Mouse (Mus musculus): Measurements from ENCODE around the gene Gm28729.
"Not testable (repeated sequence)": the region's sequence is repeated elsewhere in the genome, so short reads cannot be mapped to it uniquely, and the experiment has no call there.

The Gm28729 gene

GRCm38 (mm10) chr9:96524972-96525506 is at the start of gene Gm28729:
Gm28729 (minus strand) TSS chr9:96525264.
- no peak for DNase-seq

DNA sequence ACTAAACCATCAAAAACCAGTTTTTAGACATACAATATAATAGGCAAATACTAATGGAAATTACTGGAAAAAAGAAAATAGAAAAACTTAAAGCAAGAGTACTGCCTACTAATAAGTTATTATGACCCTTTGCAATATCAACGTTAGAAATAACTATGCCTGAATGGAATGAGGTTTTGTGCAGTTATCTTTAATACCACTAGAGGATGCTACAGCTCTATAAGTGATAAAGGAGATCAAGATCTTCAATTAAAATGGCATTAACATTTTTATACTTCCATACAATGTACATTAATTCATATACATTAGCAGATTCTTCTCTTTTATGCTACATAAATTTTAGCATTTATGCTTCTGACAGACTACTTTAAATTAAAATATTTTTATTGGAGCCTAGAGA is 48.2 kb upstream of the Gm28729 start:
- DNase-seq: no peak

GRCm38 (mm10) chr9:96572754-96573153 is 47.7 kb upstream of the Gm28729 start:
- DNase-seq: no peak

DNA sequence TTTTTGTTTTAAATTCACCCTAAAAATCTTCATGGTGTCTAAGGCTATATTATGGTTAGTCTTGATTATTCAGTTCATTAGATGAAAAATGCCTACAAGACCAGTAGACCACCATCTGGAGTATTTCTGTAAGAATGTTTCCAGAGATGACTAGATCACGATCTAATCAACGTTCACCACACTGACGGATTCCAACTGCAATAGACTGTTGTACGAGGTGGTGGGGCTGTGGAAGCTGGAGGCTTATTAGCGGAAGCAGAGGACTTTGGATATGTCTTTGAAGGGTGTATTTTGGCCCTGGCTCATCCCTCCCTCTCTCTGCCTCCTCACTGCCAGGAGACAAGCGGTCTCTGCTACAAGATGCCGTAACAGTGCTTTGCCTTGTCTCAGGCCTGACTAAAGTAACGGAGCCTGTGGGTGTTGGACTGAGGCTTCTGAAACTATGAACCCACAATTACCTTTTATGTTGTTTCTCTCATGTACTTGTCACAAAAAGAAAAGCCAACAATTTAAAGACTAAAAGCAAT is 41.5 kb upstream of the Gm28729 start:
- DNase-seq: no peak

DNA sequence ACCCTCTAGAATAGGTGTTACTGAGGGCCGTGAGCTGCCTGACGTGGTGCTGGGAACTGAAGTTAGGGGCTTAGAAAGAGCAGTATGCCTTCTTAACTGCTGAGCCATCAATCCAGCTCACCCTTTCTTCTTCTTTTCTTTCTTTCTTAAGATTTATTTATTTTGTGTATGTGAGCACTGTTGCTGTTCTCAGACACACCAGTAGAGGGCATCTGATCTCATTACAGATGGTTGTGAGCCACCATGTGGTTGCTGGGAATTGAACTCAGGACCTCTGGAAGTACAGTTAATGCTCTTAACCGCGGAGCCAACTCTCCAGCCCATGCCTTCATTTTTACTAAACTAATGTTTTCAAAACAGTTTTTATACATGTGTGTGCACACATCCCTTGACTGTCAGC is 38.4 kb upstream of the Gm28729 start:
- no peak for DNase-seq

- no peak for DNase-seq
Measured at GRCm38 (mm10) chr9:96559148-96559547, 34.1 kb upstream of the Gm28729 start.

GRCm38 (mm10) chr9:96558594-96558993 is 33.5 kb upstream of the Gm28729 start:
- DNase-seq: no peak

DNA sequence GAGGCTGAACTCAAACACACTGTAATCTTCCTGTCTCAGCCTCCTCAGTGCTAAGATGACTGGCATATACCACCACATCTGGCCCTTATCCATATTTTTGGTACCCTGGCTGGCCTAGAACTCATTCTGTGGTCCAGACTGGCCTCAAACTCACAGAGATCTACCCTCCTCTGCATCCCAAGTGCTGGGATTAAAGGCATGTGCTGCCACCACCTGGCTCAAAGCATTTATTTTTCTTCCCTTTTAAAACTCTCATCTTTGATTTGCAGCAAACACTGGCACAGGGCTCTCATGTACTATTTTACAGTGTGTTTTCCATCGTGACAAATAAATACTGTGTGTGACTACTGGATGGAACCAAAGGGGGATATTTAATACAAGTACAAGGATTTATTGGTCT is 29.0 kb upstream of the Gm28729 start:
- DNase-seq: no peak

DNA sequence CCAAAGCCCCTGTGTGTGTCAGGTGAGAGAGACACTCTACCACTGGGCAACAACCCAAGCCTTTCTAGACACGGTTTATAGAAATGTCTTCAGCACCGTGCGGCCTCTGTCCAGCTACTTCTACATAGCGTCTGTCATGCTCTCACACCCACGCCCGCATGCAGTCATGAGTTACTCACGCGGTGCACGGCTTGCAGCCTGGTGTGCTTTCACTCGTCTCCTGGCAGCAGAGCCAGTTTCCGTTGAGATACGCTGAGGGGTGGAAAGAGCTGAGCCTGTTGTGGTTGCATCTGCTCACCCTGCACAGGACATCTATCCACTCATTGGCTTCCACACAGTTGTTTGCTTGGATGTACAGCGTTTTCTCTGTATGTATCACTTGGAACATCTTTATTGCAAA is 20.3 kb upstream of the Gm28729 start:
- no peak for DNase-seq

DNA sequence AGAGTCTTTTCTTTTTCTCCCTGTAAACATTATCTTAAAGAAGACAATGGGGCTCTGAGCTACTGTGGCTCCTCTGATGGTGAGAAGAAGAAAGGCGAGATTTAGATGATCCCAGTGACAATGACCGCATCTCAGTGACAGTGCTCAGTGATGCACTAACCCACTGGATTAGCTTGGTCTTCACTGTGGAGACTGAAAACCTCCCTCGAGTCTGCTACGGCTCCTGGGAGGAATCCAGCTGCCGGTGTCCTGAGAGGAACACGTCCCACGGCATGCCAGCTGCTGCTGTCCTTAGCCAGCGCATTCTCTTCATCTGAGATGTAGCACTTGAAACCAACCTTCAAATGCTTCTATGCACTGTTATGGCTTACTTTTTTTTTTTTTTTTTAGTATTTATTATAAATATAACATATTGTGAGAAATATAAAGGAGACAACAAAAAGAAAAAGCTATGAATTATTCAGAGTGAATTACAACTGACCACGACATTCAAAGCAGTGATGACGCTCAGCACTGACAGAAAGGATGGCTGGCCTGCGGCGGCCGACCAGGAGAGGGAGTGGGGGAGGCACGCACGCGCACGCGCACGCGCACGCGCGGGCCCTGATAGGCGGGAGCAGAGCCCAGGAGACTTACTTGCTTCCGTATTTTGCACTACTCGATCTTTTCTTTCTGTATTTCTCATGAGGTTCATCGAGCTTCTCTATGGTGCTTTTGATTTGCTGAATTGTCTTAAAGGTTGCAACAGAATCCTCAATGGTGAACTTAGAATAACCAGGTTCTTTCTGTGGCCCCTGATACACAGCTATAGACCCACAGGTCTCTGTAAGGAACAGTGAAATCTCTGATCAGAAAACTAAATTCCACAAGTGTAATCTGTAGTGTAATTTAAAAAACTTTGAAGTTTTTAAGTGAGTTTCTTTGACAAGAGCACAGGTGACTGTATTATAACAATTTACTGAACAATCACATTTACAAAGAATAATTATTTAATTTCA is 18.9 kb upstream of the Gm28729 start:
- peak; percentile 55 for DNase-seq

DNA sequence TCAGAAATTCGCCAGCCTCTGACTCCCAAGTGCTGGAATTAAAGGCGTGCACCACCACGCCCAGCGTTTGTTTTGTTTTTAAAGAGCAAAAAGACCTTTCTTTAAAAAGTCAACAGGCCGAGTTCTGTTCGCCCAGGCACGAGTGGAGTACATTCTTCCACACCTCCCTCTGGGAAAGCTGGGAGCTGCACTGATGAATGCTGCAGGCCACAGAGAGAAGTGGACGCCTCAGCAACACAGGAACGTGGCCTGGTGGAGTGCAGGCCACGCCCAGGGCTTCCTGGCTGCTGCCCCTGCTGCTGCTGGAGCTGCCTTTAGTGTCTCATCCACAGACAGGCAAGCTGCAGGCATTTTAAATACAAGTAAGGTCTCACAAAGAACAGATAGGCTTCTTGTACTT is 13.9 kb upstream of the Gm28729 start:
- no peak for DNase-seq

DNA sequence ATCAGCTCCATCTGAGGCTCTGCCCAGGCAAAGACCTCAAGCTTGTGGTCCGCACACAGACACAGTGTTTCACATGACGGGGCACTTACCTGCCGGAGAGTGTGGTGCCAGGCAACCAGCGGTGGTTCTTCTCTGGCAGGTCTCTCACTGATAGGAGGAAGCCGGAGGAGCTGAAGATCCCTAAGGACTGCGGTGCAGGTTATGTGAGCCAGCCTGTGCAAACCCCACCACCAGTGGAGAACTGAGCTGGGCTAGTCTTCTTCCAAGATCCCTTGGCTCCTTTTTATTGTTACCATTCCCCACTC is 12.5 kb upstream of the Gm28729 start:
- no peak for DNase-seq

GRCm38 (mm10) chr9:96536895-96537614 is 12.0 kb upstream of the Gm28729 start:
- DNase-seq: peak; percentile 42

DNA sequence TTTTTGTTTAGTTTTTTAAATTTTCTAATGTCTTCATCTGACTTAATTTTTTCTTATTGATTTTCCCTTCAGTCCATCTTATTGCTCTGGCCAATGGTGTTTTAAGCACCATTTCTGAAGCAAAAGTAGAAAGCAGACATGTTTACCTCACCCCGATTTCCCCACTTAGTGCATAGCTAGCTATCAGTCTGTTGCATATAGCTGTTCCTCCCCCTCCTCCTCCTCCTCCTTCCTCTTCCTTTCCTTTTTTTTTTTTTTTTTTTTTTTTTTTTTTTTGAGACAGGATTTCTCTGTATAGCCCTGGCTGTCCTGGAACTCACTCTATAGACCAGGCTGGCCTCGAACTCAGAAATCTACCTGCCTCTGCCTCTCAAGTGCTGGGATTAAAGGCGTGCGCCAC is 11.0 kb upstream of the Gm28729 start:
- DNase-seq: not testable (repeated sequence)

DNA sequence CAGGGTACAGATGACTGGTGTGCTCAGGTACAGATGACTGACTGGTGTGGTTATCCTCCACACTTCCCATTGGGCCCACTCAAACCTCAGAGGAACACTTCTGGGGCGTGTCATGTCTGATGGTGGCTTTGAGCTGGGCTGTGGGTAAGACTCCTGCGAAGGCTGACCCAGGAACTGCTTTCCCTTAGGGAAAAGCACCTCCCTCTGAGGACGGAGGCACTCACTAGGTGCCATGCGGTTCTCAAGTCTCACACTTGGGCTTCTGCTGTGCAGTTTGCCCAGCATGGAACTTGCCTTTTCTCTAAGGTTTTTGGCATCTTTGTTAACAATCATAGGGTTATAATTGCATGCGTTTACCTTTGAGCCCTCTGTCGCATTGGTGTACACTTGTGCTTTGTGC is 10.4 kb upstream of the Gm28729 start:
- DNase-seq: no peak

DNA sequence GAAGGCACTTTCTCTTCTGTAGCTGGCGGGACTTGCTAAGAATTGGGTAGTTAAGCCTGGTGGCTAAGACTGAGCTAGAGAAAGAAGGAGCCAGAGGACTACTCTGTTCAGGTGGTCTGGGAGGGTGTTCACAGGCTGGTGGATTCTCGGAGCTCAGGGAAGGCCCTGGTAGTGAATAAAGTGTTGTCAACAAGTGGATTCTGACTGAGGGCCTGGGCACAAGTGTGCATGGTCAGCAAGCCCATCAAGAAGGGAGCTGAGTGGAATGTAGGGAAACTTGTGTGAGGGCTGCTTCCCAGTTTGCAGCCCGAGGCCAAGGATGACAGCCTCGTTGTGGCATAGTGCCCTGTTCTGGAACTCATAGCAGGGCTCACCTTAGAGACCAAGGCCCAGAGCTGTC is 9.2 kb upstream of the Gm28729 start:
- DNase-seq: no peak

- DNase-seq: no peak
Measured at GRCm38 (mm10) chr9:96533476-96533875, 8.4 kb upstream of the Gm28729 start.

DNA sequence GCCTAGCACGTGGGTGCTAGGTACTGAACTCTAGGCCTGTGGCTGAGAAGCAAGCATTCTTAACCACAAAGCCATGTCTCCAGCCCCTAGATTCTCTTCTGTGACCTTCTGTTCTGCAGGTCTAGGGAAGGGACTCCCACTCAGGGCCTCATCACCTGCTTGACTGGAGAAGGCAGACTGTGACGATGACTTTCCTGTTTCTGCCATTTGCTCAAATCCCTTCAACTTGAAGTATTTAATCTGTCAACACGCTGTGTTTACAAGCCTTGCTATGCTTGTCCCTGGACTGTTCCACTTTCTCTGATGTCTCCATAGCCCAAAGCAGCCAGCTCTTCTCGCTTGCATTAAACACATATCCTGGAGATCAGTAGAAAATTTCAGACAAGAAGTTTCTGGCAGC is 7.5 kb upstream of the Gm28729 start:
- no peak for DNase-seq

GRCm38 (mm10) chr9:96530674-96531081 is 5.6 kb upstream of the Gm28729 start:
- no peak for DNase-seq

GRCm38 (mm10) chr9:96529961-96530673 is 5.1 kb upstream of the Gm28729 start:
- DNase-seq: no peak

DNA sequence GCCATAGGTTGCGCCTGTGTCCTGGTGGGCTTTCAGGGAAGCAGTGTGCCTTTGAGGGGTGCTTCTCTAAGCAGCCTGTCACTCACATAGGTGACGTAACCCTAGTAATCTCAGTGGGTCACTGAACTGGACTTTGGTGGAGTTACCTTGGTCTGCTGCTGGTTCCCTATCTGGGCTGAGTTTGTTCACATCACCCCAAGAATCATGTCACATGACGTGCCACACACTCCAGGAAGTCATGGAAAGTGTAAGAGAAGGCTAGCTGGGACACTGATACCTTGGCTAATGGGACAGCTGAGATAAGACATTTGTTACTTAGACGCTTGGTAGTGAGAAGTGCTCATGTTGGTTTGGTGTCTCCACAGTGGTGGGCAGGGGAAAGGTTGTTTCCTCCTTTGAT is 947 bp upstream of the Gm28729 start:
- no peak for DNase-seq

DNA sequence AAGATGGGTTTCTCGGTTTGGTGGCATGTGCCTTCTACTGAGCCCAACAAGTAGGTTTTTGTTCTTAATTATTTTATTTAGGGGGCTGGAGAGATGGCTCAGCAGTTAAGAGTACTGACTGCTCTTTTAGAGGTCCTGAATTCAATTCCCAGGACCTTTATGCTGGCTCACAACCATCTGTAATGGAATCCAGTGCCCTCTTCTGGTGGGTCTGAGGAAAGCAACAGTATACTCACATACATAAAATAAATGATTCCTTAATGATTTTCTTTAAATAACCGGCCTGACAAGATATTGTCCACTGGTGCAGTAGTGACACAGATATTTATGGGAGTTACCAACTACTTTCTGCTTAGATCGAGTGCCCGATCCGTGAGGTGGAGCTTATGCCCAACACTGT is 1.9 kb downstream of the Gm28729 start:
- DNase-seq: no peak

DNA sequence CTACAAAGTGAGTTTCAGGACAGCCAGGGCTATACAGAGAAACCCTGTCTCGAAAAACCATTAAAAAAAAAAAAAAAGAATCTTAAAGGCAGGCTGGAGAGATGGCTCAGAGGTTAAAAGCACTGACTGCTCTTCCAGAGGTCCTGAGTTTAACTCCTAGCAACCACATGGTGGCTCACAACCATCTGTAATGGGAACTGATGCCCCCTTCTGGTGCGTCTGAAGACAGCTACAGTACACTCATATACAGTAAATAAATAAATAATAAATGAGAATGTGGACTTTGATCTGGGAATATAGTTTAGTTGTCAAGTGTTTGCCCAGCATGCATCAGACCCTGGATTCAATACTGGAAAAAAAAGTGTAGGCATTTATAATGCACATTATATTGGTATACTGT is 3.5 kb downstream of the Gm28729 start:
- DNase-seq: not testable (repeated sequence)

Measured in right cerebral cortex, postnatal 4 days (tissue).